Mouse (Mus musculus) limb, embryonic 15.5 days (tissue): ENCODE data around the gene Ccdc142. TPM values are rescaled to one million over a fixed set of nuclear protein-coding genes. Genes with fewer than 3 reads are reported as not detected.

Source experiments
- ATAC-seq: fragments of 200-750 bp; cut with Nextera tagmentation; 2 replicates; pipeline ENCODE4 v1.8.0; 2017; ENCODE audit warnings: low read depth, moderate TSS enrichment; ENCODE audit not compliant: insufficient number of reproducible peaks, low FRiP score, low TSS enrichment
- H3K27ac ChIP-seq: fragments of 300-500 bp; sonication (generic); 2 replicates; pipeline ENCODE4 v1.5.1; 2015; ENCODE audit warnings: moderate library complexity, mild to moderate bottlenecking, inconsistent platforms
- H3K27me3 ChIP-seq: fragments of 300-500 bp; sonication (generic); 2 replicates; pipeline ENCODE4 v1.6.1; 2015; ENCODE audit warnings: inconsistent platforms
- H3K36me3 ChIP-seq: fragments of 300-500 bp; sonication (generic); 2 replicates; pipeline ENCODE4 v1.6.1; 2015; ENCODE audit warnings: inconsistent platforms
- H3K4me1 ChIP-seq: fragments of 300-500 bp; sonication (generic); 2 replicates; pipeline ENCODE4 v1.6.1; 2015; ENCODE audit warnings: inconsistent platforms
- H3K4me2 ChIP-seq: fragments of 300-500 bp; sonication (generic); 2 replicates; pipeline ENCODE4 v1.6.1; 2015; ENCODE audit warnings: mild to moderate bottlenecking, inconsistent platforms
- H3K4me3 ChIP-seq: fragments of 300-500 bp; sonication (generic); 2 replicates; pipeline ENCODE4 v1.5.1; 2015; ENCODE audit warnings: mild to moderate bottlenecking, inconsistent platforms
- H3K9ac ChIP-seq: fragments of 300-500 bp; sonication (generic); 2 replicates; pipeline ENCODE4 v1.6.1; 2015; ENCODE audit warnings: inconsistent platforms
- H3K9me3 ChIP-seq: fragments of 300-500 bp; sonication (generic); 2 replicates; pipeline ENCODE4 v1.6.1; 2016; ENCODE audit warnings: inconsistent platforms
- WGBS: fragments of 180-500 bp; shearing (Covaris S2); methylation state at CpG from one replicate; pipeline ENCODE4 v1.1.7; 2015; 5-methylcytosine and 5-hydroxymethylcytosine counted together
- polyA plus RNA-seq: library from polyadenylated mRNA; unstranded; fragments of >200 nt; fragmentation: Nextera tagmentation; extraction: Ambion mirVana; gene quantifications from 2 replicates; pipeline ENCODE4 v1.2.1, GENCODE M21; 2015

Ccdc142 gene
- polyA plus RNA-seq, 1 experiment from 2014 or later = 2.0 TPM

DNA sequence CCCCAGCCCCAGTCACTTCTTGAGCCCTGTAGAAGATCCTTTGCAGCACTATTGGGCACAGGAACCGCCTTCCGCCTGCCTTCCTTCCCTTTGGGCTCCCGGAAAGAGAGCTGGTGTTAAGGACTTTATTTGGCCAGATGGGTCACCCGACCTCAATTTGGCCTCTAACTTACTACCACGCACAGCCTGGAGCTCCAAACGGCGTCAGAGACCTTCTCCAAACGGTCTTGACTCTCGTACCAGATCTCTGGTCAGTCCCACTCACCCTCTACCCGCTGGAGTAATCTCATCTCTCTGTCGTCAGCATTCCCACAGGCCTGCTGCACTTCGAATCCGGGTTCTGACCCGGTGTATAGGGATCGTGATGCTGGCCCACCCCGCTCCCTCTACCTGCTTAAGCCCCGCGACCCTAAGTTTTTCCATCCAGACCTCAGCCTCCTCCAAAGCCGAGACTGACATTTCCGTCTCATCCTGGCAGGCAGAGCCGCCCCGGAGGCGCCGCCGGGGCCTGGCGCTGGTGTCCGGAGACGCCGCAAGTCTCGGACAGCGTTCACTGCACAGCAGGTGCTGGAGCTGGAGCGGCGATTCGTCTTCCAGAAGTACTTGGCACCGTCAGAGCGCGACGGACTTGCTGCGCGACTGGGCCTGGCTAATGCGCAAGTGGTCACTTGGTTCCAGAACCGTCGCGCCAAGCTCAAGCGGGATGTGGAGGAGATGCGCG is 14.0 kb upstream of the Ccdc142 start:
- 0 out of 2 replicates have a peak, but pooled peaks cover 2% of the 10 kb centered on the region for H3K36me3 ChIP-seq
- H3K4me1 ChIP-seq = peaks cover 32% of the 10 kb centered on the region
- H3K27me3 ChIP-seq = peaks cover 81% of the 10 kb centered on the region
- 3% methylated on average over 47 of the region's 47 CpGs for WGBS
- peak overlapping the region; percentile 24 for H3K4me3 ChIP-seq
- H3K4me2 ChIP-seq = peak overlapping the region; percentile 39
- H3K9ac ChIP-seq = 0 out of 2 replicates have a peak overlapping the region, but pooled peaks have one; percentile 11
- ATAC-seq = no peak
- no peak overlapping the region for H3K27ac ChIP-seq
- no peaks in the 10 kb centered on the region for H3K9me3 ChIP-seq

DNA sequence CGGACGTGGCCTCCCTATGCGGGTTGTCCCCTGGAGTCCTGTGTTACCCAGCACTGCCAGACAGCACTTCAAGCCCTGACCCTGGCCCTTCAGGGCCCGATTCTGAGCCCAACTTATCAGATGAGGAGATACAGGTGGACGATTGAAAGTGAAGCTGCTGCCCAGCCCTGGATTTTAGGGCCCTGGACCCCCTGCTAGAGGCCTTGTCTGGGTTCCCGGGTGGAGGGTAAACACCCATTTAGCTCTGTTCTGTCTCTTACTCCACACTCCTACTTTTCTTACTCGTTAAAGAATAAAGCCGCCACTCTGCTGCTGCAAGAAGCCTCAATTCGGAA is 13.5 kb upstream of the Ccdc142 start:
- Histone ChIP-seq H3K9me3 (no peaks in the 10 kb centered on the region), H3K4me1 (peaks cover 32% of the 10 kb centered on the region), H3K27me3 (peaks cover 81% of the 10 kb centered on the region), H3K4me3 (peak overlapping the region; percentile 24; the same call in 1 of the 2 replicates), H3K36me3 (no peaks in the 10 kb centered on the region), H3K9ac (no peak overlapping the region), H3K27ac (no peak overlapping the region), H3K4me2 (peak overlapping the region; percentile 39)
- no peak for ATAC-seq
- 13% methylated on average over 9 of the region's 9 CpGs for WGBS

DNA sequence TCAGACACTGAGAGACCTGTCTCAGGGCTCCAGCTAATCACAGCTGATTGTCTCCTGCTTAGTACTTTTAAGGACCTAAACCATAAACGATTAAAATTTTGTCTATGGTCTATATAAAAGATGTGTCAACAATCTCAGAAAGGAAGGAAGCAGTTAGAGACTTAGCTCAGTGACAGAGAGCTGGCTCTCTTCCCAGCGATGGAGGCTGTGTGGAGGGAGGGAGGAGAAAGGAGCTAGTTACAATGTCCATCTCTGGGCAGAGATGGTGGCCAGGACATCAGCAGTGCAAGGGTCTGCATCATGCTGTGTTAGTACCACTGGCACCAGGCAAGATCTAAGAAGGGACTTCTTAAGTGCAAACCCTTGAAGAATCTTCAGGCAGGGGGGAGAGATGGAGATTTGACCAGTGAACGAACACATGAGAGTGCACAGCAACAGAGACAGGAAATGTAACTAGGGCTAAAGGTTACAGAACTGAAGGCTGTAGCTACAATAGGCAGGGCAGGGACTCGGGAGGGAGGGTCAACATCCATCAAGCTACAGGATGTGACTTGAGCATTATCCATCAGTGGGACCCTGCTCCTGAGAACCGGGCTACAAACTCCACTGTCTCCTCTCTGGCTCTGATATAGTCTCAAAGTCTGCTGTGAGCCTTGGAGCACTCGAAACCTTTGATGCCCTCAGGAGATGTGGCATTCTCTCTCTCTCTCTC is 8.8 kb upstream of the Ccdc142 start:
- Histone ChIP-seq H3K27me3 (peaks cover 46% of the 10 kb centered on the region), H3K36me3 (no peaks in the 10 kb centered on the region), H3K9ac (no peak overlapping the region), H3K4me2 (no peak overlapping the region), H3K4me3 (no peak overlapping the region), H3K27ac (no peak overlapping the region), H3K9me3 (no peaks in the 10 kb centered on the region), H3K4me1 (peaks cover 6% of the 10 kb centered on the region)
- 35% methylated on average over 6 of the region's 6 CpGs for WGBS
- no peak for ATAC-seq

DNA sequence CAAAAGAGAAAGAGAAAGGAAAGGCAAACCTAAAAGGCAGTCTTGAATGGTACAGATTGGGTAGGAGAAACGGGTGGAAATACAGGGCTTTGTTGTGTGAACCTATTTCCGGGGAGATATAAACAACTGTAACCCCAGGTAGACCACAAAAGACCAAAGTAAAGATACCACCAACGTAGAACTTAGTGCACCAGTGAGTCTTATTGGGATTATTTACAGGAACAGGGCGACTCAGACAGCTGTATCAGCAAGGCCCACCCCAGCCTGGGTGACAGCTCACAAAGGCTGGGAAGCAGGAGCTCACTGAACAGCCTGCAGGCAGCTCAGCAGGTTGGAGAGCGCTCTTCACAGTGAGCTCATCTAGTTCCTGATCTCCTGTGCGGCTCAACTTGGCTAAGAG is 5.4 kb upstream of the Ccdc142 start:
- WGBS = 48% methylated on average over 6 of the region's 6 CpGs
- Histone ChIP-seq H3K9ac (no peak overlapping the region), H3K4me1 (no peaks in the 10 kb centered on the region), H3K36me3 (no peaks in the 10 kb centered on the region), H3K4me2 (no peak overlapping the region), H3K9me3 (no peaks in the 10 kb centered on the region), H3K4me3 (no peak overlapping the region), H3K27me3 (peaks cover 14% of the 10 kb centered on the region), H3K27ac (no peak overlapping the region)
- ATAC-seq = no peak

DNA sequence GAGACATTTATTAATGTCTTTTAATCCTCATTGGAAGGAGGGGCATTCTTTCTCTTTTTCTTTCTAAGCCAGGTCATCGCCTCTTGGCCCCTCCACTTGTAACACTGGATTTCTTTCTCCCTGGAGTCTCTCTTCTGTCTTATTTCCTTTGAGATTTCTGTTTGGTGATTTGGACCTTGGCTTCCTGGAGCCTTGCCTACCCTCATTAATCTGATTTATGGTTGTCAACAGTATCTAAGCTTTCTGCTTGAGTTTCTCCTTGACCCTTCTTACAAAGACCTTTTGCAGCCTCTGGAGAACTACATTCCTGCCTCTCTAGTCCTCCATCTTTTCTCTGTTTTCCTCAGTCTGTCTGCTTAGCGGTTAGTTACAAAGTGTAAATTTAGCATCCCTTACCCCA is 3.0 kb upstream of the Ccdc142 start:
- Histone ChIP-seq H3K9me3 (no peaks in the 10 kb centered on the region), H3K27ac (no peak overlapping the region)
- 54% methylated on average over 2 of the region's 2 CpGs for WGBS

DNA sequence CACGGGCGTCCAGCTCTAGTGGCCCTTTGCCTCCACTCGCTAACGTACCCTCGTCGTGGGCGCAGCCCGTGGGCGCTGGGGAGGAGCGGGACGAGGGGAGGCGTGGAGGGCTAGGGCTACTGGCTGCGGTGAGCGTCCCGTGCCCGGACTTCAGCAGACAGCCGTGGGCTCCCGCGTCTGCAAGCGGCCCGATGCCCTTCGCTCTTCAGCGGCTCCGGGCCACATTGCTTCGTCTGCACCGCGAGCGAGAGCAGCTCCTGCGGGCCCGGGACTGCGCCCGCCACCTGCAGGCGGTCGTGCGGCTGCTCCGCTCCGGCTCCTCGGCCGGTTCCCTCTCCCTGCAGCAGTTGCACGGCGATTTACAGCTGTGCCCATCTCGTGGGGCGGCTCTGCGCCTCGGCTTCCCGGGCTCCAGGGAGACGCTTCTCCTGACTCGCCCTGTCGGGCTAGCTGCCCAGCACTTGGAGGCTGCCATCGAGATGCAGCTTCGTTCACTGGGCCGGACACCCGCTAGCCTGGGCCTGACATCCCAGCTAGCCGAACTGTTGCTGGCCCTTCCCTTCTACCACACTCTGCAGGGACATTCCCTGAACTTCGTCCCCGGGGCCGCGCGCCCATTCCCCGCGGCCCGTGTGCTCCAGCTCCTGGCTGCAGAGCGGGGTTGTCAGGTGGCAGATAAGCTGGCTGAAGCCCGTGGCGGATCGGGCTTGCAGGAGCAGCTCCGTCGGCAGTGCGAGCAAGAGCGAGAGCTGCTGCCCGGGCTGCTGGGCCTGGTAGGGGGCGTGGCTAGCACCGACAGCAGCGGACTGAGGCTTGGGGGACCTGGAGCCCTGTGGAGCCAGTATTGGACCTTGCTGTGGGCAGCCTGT is 521 bp downstream of the Ccdc142 start:
- no peaks in the 10 kb centered on the region for H3K9me3 ChIP-seq
- H3K27me3 ChIP-seq = no peaks in the 10 kb centered on the region
- peaks cover 18% of the 10 kb centered on the region for H3K4me1 ChIP-seq
- ATAC-seq = peak; percentile 58
- 0 out of 2 replicates have a peak, but pooled peaks cover 4% of the 10 kb centered on the region for H3K36me3 ChIP-seq
- under 1% methylated on average over 74 of the region's 74 CpGs for WGBS
- peak overlapping the region; percentile 67 for H3K4me3 ChIP-seq
- H3K9ac ChIP-seq = peak overlapping the region; percentile 56
- peak overlapping the region; percentile 86 for H3K27ac ChIP-seq
- peak overlapping the region; percentile 93 for H3K4me2 ChIP-seq

More for the DNA sequence above, 3.0 kb upstream of the Ccdc142 start:
- H3K27me3 ChIP-seq = 0 out of 2 replicates have a peak, but pooled peaks cover 7% of the 10 kb centered on the region
- H3K4me3 ChIP-seq = no peak overlapping the region
- H3K36me3 ChIP-seq = no peaks in the 10 kb centered on the region
- no peak for ATAC-seq
- peaks cover 16% of the 10 kb centered on the region for H3K4me1 ChIP-seq
- no peak overlapping the region for H3K4me2 ChIP-seq
- no peak overlapping the region for H3K9ac ChIP-seq

DNA sequence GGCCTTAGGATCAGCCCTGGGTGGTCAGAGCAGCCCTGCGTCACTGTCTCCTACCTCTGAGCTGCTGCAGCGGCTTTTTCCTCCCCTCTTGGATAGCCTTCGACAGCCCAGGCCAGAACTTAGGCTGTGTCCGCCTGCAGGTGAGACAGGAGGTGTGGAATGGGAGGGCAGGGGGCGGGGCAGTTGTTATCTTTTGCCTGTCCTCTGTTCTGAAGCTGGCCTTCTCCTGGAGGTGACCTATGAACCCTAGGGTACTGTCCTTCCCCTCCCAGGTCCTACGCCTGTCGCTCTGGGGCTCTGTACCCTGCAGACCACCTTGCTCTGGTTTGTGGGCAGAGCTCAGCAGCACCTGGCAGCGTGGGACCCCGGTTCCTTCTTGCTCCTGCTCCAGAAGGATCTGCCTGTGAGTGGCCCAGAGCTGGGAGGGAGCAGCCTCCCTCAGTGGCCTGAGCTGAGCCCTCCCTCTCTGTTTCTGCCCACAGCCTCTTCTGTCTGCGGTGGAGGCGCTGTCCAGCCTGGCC is 1.8 kb downstream of the Ccdc142 start:
- H3K9me3 ChIP-seq = no peaks in the 10 kb centered on the region
- H3K36me3 ChIP-seq = peaks cover 5% of the 10 kb centered on the region; the same call in 1 of the 2 replicates
- no peak overlapping the region for H3K9ac ChIP-seq
- H3K27me3 ChIP-seq = no peaks in the 10 kb centered on the region
- 0 out of 2 replicates have a peak, but pooled peaks have one; percentile 4 for ATAC-seq
- no peak overlapping the region for H3K4me3 ChIP-seq
- H3K27ac ChIP-seq = no peak overlapping the region
- 52% methylated on average over 11 of the region's 11 CpGs for WGBS
- peak overlapping the region; percentile 93 for H3K4me2 ChIP-seq
- H3K4me1 ChIP-seq = peaks cover 27% of the 10 kb centered on the region

DNA sequence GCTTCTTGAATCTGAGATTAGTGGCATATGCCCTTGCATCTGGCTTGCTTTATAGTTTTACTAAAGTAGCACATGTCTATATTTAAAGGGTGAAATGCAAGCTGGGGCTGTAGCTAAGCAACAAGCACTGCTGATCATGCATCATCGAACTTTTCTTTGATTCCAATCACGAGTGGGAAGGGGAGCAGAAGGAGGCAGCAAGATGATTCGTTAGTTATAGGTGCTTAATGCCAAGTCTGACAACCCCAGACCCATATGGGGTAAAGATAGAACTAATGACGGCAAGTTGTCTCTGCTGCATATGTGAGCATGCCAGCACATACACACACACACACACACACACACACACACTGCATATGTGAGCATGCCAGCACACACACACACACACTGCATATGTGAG is 2.8 kb downstream of the Ccdc142 start:
- Histone ChIP-seq H3K27ac (no peak overlapping the region), H3K4me2 (no peak overlapping the region), H3K4me3 (no peak overlapping the region), H3K4me1 (peaks cover 32% of the 10 kb centered on the region), H3K9me3 (no peaks in the 10 kb centered on the region), H3K27me3 (no peaks in the 10 kb centered on the region), H3K9ac (no peak overlapping the region), H3K36me3 (peaks cover 5% of the 10 kb centered on the region; the same call in 1 of the 2 replicates)
- whole genome bisulfite sequencing = 84% methylated on average over 4 of the region's 4 CpGs
- no peak for ATAC-seq

DNA sequence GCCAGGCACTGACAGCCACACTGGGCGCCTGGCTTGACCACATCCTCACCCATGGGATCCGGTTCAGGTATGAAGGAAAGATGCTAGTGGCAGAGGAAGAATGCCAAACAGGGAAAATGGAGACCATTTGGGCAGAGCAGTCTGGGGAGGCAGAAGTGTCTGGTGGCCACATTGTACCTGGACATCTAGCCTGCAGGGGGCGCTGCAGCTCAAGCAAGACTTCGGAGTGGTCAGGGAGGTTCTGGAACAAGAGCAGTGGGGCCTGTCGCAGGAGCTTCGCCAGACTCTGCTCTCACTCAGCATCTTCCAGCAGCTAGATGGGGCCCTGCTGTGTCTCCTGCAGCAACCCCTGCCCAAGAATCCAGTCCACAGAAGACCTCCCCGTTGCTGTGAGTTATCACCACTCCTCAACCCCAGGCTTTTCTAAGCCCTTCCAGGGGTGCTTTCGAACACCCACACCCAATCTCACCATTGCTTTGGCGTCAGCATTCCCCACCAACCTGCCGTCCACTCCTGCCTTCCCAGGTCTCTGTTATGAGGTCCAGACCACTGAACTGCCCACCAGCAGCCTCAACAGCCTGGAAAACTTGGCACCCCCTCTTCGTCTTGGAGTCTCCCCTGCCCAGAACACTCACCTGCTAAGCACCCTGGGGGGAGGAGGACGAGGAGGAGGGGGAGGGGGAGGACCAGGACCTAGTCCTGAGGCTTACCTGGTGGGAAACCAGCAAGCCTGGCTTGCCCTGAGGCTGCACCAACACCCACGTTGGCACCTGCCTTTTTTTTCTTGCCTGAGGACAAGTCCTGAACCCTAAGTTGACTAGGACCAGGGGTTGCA is 6.4 kb downstream of the Ccdc142 start:
- Histone ChIP-seq H3K27ac (peak overlapping the region; percentile 85; the same call in 1 of the 2 replicates), H3K9me3 (no peaks in the 10 kb centered on the region), H3K4me1 (peaks cover 28% of the 10 kb centered on the region), H3K27me3 (no peaks in the 10 kb centered on the region), H3K4me2 (peak overlapping the region; percentile 82), H3K36me3 (peaks cover 12% of the 10 kb centered on the region; the same call in 1 of the 2 replicates), H3K4me3 (peak overlapping the region; percentile 89), H3K9ac (no peak overlapping the region)
- WGBS = 35% methylated on average over 13 of the region's 13 CpGs
- ATAC-seq = no peak

DNA sequence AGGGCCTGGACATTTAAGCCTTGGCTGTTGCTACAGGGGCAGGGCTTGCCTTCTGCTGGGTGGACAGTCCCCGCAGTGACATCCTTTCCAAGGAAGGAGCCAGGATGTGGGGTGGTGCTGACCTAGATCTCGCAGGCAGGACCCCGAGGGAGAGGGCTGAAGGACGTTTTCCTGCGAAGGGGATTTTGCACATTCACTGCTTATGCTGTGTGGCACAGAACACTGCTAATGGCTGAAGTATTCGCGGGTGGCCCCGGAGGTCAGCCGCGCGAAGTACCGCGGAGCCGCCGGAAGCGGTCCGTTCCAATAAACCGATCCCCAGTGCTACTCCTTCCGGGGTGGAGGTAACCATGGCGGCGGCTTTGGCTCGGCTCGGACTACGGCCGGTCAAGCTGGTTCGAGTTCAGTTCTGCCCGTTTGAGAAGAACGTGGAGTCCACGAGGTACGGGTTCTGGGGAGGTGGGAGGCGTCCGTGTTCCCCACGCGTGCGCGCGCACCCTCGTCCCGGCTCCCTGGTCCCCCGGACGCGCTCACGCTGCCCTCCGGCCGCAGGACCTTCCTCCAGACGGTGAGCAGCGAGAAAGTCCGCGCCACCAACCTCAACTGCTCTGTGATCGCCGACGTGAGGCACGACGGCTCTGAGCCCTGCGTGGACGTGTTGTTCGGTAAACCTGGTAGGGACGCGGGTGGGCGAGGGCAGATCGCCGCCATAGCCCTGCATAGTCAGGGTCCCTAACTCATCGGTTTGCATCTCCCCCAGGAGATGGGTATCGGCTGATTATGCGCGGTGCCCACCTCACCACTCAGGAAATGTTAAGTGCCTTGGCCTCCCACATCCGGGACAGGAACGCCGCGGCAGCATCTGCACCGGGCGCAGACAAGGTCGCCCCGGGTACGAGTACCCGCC is 7.6 kb downstream of the Ccdc142 start, which contains the start of gene Mrpl53:
Gene Mrpl53 (plus strand): TSS at position 279 of the 907 bp plus-strand sequence.
- peak within 1 kb of the TSS; percentile 90 for H3K9ac ChIP-seq
- peak within 1 kb of the TSS; percentile 82 for H3K4me2 ChIP-seq
- H3K4me3 ChIP-seq = peak within 1 kb of the TSS; percentile 89
- peaks cover 20% of the 10 kb centered on the region for H3K4me1 ChIP-seq
- peak; percentile 79 for ATAC-seq
- under 1% methylated on average over 76 of the region's 76 CpGs for WGBS
- peak within 1 kb of the TSS; percentile 85 for H3K27ac ChIP-seq
- no peaks in the 10 kb centered on the region for H3K9me3 ChIP-seq
- no peaks in the 10 kb centered on the region for H3K27me3 ChIP-seq
- H3K36me3 ChIP-seq = peaks cover 12% of the 10 kb centered on the region; the same call in 1 of the 2 replicates
